Mouse (Mus musculus): ENCODE results near the gene Creld1. TPM values are rescaled to one million over a fixed set of nuclear protein-coding genes. Genes with fewer than 3 reads are reported as not detected.

Creld1 gene
- polyA plus RNA-seq, 1 experiment: 27.5 TPM

GRCm38 (mm10) chr6:113523420-113523819 lies 40.3 kb downstream of the Creld1 start:
- no peak overlapping the region for H3K4me3 ChIP-seq (ENCODE audit: insufficient read depth, low read length)
- peaks cover 11% of the 10 kb centered on the region for H3K4me1 ChIP-seq (ENCODE audit: control insufficient read depth, insufficient read depth, low read length)
- TF ChIP-seq POLR2A (IDR thresholded peaks at IDR 0.05; ENCODE audit: low read depth, low read length) (no peak), CTCF (IDR thresholded peaks at IDR 0.05; ENCODE audit: borderline replicate concordance, insufficient read depth, low read length) (no peak)
- H3K27ac ChIP-seq (ENCODE audit: insufficient read depth, low read length): no peak overlapping the region

- Histone ChIP-seq H3K4me1 (ENCODE audit: control insufficient read depth, insufficient read depth, low read length) (peaks cover 2% of the 10 kb centered on the region; the same call in 1 of the 2 replicates), H3K27ac (ENCODE audit: insufficient read depth, low read length) (peak within 1 kb of the TSS; percentile 7; the same call in 1 of the 2 replicates), H3K4me3 (ENCODE audit: insufficient read depth, low read length) (peak within 1 kb of the TSS; percentile 96)
- no peak for TF ChIP-seq CTCF (IDR thresholded peaks at IDR 0.05; ENCODE audit: borderline replicate concordance, insufficient read depth, low read length)
- peak; percentile 71 for TF ChIP-seq POLR2A (IDR thresholded peaks at IDR 0.05; ENCODE audit: low read depth, low read length)
These were observed 48.1 kb downstream of the Creld1 start, which contains the start of the genes Emc3 and Fancd2 for GRCm38 (mm10) chr6:113530932-113531839. Gene Emc3 (minus strand): TSS chr6:113531652. Gene Fancd2 (plus strand): TSS chr6:113531682.

GRCm38 (mm10) chr6:113531840-113532404 lies 48.8 kb downstream of the Creld1 start:
- no peak for TF ChIP-seq CTCF (IDR thresholded peaks at IDR 0.05; ENCODE audit: borderline replicate concordance, insufficient read depth, low read length)
- no peak for TF ChIP-seq POLR2A (IDR thresholded peaks at IDR 0.05; ENCODE audit: low read depth, low read length)
- Histone ChIP-seq H3K4me1 (ENCODE audit: control insufficient read depth, insufficient read depth, low read length) (peaks cover 2% of the 10 kb centered on the region; the same call in 1 of the 2 replicates), H3K27ac (ENCODE audit: insufficient read depth, low read length) (no peak overlapping the region), H3K4me3 (ENCODE audit: insufficient read depth, low read length) (peak overlapping the region; percentile 96)

GRCm38 (mm10) chr6:113534886-113535285 lies 51.8 kb downstream of the Creld1 start:
- no peak overlapping the region for H3K4me3 ChIP-seq (ENCODE audit: insufficient read depth, low read length)
- peaks cover 2% of the 10 kb centered on the region; the same call in 1 of the 2 replicates for H3K4me1 ChIP-seq (ENCODE audit: control insufficient read depth, insufficient read depth, low read length)
- H3K27ac ChIP-seq (ENCODE audit: insufficient read depth, low read length): no peak overlapping the region
- TF ChIP-seq POLR2A (IDR thresholded peaks at IDR 0.05; ENCODE audit: low read depth, low read length) (no peak), CTCF (IDR thresholded peaks at IDR 0.05; ENCODE audit: borderline replicate concordance, insufficient read depth, low read length) (no peak)

GRCm38 (mm10) chr6:113541610-113542009 lies 58.5 kb downstream of the Creld1 start:
- TF ChIP-seq CTCF (IDR thresholded peaks at IDR 0.05; ENCODE audit: borderline replicate concordance, insufficient read depth, low read length) (no peak), POLR2A (IDR thresholded peaks at IDR 0.05; ENCODE audit: low read depth, low read length) (no peak)
- no peaks in the 10 kb centered on the region for H3K4me1 ChIP-seq (ENCODE audit: control insufficient read depth, insufficient read depth, low read length)
- H3K27ac ChIP-seq (ENCODE audit: insufficient read depth, low read length): no peak overlapping the region
- H3K4me3 ChIP-seq (ENCODE audit: insufficient read depth, low read length): no peak overlapping the region

Other genes starting within 250 kb of the Creld1 start
- 17.6 and 19.7 TPM in 2 replicates for gene Mtmr14, start 245.5 kb upstream of the Creld1 start, polyA plus RNA-seq (2011; ENCODE audit: insufficient read length, low read depth, missing spikeins)
- 0.25 TPM in 1 of 2 replicates, not detected in the other for gene Cpne9, start 201.0 kb upstream of the Creld1 start, polyA plus RNA-seq (2011; ENCODE audit: insufficient read length, low read depth, missing spikeins)
- gene Brpf1, start 176.2 kb upstream of the Creld1 start, polyA plus RNA-seq (2011; ENCODE audit: insufficient read length, low read depth, missing spikeins): 16.5 and 17.0 TPM in 2 replicates
- gene Ogg1, start 156.3 kb upstream of the Creld1 start, polyA plus RNA-seq (2011; ENCODE audit: insufficient read length, low read depth, missing spikeins): 20.9 and 24.3 TPM in 2 replicates
- gene Camk1, start 139.3 kb upstream of the Creld1 start, polyA plus RNA-seq (2011; ENCODE audit: insufficient read length, low read depth, missing spikeins): 56.3 and 66.6 TPM in 2 replicates
- 26.0 and 31.5 TPM in 2 replicates for gene Tada3, start 105.4 kb upstream of the Creld1 start, polyA plus RNA-seq (2011; ENCODE audit: insufficient read length, low read depth, missing spikeins)
- gene Arpc4, start 105.2 kb upstream of the Creld1 start, polyA plus RNA-seq (2011; ENCODE audit: insufficient read length, low read depth, missing spikeins): 179 and 247 TPM in 2 replicates
- gene Ttll3, start 94.0 kb upstream of the Creld1 start, polyA plus RNA-seq (2011; ENCODE audit: insufficient read length, low read depth, missing spikeins): 6.6 and 7.7 TPM in 2 replicates
- 7.7 and 8.0 TPM in 2 replicates for gene Rpusd3, start 64.0 kb upstream of the Creld1 start, polyA plus RNA-seq (2011; ENCODE audit: insufficient read length, low read depth, missing spikeins)
- not detected in 2 replicates for gene Cidec, start 47.5 kb upstream of the Creld1 start, polyA plus RNA-seq (2011; ENCODE audit: insufficient read length, low read depth, missing spikeins)
- 48.6 and 48.9 TPM in 2 replicates for gene Jagn1, start 40.7 kb upstream of the Creld1 start, polyA plus RNA-seq (2011; ENCODE audit: insufficient read length, low read depth, missing spikeins)
- not detected in 2 replicates for gene Il17re, start 24.8 kb upstream of the Creld1 start, polyA plus RNA-seq (2011; ENCODE audit: insufficient read length, low read depth, missing spikeins)
- gene Il17rc, start 11.9 kb upstream of the Creld1 start, polyA plus RNA-seq (2011; ENCODE audit: insufficient read length, low read depth, missing spikeins): 20.7 and 23.5 TPM in 2 replicates
- not detected in 2 replicates for gene Prrt3, start 18.6 kb downstream of the Creld1 start, polyA plus RNA-seq (2011; ENCODE audit: insufficient read length, low read depth, missing spikeins)
- 79.5 and 90.5 TPM in 2 replicates for gene Emc3, start 48.4 kb downstream of the Creld1 start, polyA plus RNA-seq (2011; ENCODE audit: insufficient read length, low read depth, missing spikeins)
- gene Fancd2, start 48.4 kb downstream of the Creld1 start, polyA plus RNA-seq (2011; ENCODE audit: insufficient read length, low read depth, missing spikeins): 9.2 and 15.6 TPM in 2 replicates
- not detected in 2 replicates for gene Fancd2os, start 117.4 kb downstream of the Creld1 start, polyA plus RNA-seq (2011; ENCODE audit: insufficient read length, low read depth, missing spikeins)
- 162 and 173 TPM in 2 replicates for gene Brk1, start 121.5 kb downstream of the Creld1 start, polyA plus RNA-seq (2011; ENCODE audit: insufficient read length, low read depth, missing spikeins)
- gene Vhl, start 140.7 kb downstream of the Creld1 start, polyA plus RNA-seq (2011; ENCODE audit: insufficient read length, low read depth, missing spikeins): 23.5 and 38.7 TPM in 2 replicates
- gene Irak2, start 155.2 kb downstream of the Creld1 start, polyA plus RNA-seq (2011; ENCODE audit: insufficient read length, low read depth, missing spikeins): 21.3 and 28.4 TPM in 2 replicates
- 47.5 and 48.1 TPM in 2 replicates for gene Tatdn2, start 213.8 kb downstream of the Creld1 start, polyA plus RNA-seq (2011; ENCODE audit: insufficient read length, low read depth, missing spikeins)
- not detected in 2 replicates for gene Ghrl, start 236.6 kb downstream of the Creld1 start, polyA plus RNA-seq (2011; ENCODE audit: insufficient read length, low read depth, missing spikeins)